Mouse (Mus musculus) heart, postnatal 10 days (tissue): Measurements from ENCODE around the gene Dgcr2. TPM values are rescaled to one million over a fixed set of nuclear protein-coding genes. Genes with fewer than 3 reads are reported as not detected.

Source experiments
- DNase-seq, 2 experiments: peaks; one replicate each; pipeline ENCODE4 v3.0.0; 2021
- intact Hi-C: fragments of 180-260 bp; cut with DNase I; formaldehyde crosslinking; loops from one replicate; pipeline ENCODE4 v1.15.1; 2025
- total RNA-seq, 2 experiments: library from RNA; stranded (reverse); gene quantifications; 2 replicates each; pipeline ENCODE4 v1.2.3; 2021

The Dgcr2 gene
- total RNA-seq, 2 experiments from 2014 or later = 50.8 to 52.7 TPM

DNA sequence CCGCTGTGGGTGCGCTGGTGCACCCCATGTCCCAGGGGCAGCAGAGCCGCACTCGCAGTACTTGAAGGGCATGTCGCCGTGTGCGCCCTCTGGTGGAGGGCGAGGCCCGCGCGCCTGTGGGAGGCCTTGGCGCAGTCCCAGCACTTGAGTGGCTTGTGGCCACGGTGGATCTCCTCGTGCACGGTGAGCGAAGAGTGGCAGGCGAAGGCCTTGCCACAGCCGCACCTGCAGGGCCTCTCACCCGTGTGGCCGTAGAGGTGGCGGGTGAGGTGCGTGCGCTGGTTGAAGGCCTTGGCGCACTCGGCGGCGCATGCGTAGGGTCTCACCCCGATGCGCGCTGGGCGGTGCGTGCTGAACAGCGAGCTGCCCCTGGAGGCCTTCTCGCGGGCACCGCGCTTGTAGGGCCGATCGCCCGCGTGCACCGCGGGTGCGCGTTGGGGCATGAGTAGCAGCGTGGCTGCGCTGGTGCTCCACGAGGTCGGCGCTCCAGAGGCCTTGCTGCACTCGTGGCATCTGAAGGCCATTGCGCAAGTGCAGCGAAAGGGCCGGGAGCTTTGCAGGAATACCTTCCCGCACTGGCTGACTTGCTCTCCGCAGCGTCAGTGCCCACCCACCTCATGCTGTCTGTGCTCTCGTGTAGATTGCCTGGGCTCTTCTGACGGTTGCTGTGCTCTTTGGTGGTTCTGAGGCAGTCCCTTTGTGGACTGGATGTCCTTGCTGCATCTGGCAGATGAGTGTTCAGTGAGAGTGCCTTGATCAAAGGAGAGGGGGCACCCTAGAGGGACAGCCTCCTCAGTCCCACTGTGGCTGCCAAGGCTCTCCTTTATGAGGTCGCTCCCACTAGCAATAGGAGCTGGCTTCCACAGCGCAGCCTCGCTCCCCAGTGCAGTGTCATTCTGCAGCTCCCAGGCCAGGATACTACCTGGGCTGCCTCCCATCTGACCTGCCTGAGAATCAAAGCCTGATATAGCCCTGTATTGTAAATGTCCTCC lies 82.7 kb downstream of the Dgcr2 start:
- intact Hi-C loops = no loop called here
- peak; percentile 67 to 79 for DNase-seq

DNA sequence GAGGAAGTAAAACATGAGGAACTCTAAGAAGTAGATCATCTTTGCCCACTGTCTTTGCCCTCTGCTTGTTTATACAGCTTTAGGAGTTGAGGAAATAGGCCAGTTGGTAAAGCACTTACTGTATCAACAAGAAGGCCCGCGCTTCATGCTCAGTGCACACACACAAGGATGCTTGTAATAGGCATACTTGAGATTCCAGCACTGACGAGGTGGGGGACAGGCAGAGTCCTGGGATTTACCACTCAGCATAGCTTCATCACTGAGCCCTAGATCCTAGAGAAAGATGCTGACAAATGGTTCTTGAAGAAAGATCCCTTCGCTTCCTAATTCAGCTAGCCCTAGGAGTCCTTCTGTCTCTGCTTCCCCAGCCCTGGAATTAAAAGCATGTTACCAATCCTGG lies 85.2 kb downstream of the Dgcr2 start:
- intact Hi-C loops = loop anchor here (5.0 kb wide), 1 partner anchor 41 kb away; no protein-coding TSS in a partner anchor
- no peak for DNase-seq

GRCm38 (mm10) chr16:17812120-17812519 lies 86.2 kb downstream of the Dgcr2 start:
- peak; percentile 65 to 68 for DNase-seq
- intact Hi-C loops = loop anchor here (1.0 to 5.0 kb wide), 2 partner anchors 40 to 68 kb away; no protein-coding TSS in a partner anchor

- intact Hi-C loops = loop anchor here (5.0 kb wide), 1 partner anchor 37 kb away; no protein-coding TSS in a partner anchor
- peak; percentile 69 to 78 for DNase-seq
Observed at GRCm38 (mm10) chr16:17809711-17810110, 88.7 kb downstream of the Dgcr2 start.

- intact Hi-C loops = no loop called here
- DNase-seq = no peak
Observed at GRCm38 (mm10) chr16:17809125-17809524, 89.2 kb downstream of the Dgcr2 start.

DNA sequence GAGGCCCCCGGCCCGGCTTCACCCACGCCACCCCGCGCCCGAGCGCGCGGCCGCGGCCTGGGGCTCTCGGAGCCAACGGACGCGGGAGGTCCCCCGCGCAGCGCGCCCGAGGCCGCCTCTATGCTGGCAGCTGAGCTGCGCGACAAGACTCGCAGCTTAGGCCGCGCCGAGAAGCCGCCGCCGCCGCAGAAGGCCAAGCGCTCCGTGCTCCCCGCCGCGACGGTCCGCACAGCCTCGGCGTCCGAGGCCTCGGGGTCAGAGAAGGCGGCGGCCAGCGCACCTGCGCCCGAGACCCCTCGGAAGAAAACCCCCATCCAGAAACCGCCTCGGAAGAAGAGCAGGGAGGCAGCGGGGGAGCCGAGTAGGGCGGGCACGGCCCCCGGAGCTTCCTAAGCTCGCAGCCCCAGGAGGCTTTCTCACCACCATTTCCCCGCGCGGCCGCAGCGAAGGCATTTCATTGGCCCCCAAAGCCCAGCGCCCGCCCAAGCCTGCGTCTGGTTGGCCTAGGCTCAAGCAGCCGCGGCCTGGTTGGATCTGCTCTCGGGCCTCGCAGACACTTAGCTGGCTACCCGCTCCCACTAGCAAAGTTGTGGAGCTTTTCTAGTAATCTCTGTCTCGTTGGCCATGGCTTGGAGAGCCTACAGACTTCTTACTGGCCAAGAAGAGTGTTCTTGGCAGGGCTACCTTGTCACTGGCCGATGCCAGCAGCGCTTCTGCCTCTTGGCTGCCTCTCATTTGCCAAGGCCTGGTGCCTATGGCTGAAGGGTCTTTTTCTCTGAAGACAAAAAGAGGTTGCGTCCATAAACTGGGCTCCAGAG lies 91.0 kb downstream of the Dgcr2 start:
- intact Hi-C loops = no loop called here
- DNase-seq = peak; percentile 89 to 90

- peak; percentile 43 to 54 for DNase-seq
- intact Hi-C loops = no loop called here
Observed at GRCm38 (mm10) chr16:17806581-17807191, 91.7 kb downstream of the Dgcr2 start.

- DNase-seq = no peak
- intact Hi-C loops = no loop called here
Observed at GRCm38 (mm10) chr16:17804982-17805381, 93.4 kb downstream of the Dgcr2 start.

- DNase-seq = no peak
- intact Hi-C loops = no loop called here
Observed at GRCm38 (mm10) chr16:17804449-17804912, 93.9 kb downstream of the Dgcr2 start.

DNA sequence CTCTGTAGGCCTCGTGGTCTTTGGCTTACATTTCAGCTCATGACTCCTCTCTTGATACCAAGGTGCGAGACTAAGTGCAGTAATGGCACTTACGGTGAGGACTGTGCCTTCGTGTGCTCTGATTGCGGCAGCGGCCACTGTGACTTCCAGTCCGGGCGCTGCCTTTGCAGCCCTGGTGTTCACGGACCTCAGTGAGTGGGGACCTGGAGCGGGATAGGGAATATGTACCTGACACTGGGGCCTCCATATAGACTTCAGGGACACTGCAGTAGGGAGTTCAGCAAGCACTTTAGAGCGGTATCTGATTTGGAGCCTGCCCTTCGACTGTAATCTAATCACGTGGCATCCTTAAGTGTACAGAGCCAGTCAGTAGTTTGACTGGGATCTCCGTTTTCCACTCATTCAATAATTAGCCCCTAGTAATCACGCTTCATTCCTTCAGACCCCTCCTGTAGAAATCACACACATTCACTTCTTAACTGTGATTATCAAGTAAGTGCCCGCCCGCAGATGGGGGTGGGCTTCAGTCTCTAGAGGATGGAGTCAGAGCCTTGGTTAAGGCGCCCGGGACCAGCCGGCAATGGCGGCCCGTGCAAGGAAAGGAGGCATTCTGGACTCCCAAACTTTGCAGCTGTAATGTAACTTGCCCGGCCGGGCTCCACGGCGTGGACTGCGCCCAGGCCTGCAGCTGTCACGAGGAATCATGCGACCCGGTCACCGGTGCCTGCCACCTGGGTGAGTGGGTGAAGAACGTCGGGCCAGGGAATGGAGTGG lies 94.5 kb downstream of the Dgcr2 start:
- no peak for DNase-seq
- intact Hi-C loops = no loop called here

GRCm38 (mm10) chr16:17802839-17803674 lies 95.3 kb downstream of the Dgcr2 start:
- intact Hi-C loops = no loop called here
- peak; percentile 49 to 57 for DNase-seq

GRCm38 (mm10) chr16:17802456-17802838 lies 95.9 kb downstream of the Dgcr2 start:
- no peak for DNase-seq
- intact Hi-C loops = no loop called here

- DNase-seq = no peak
- intact Hi-C loops = no loop called here
Observed at GRCm38 (mm10) chr16:17801777-17802455, 96.4 kb downstream of the Dgcr2 start.

DNA sequence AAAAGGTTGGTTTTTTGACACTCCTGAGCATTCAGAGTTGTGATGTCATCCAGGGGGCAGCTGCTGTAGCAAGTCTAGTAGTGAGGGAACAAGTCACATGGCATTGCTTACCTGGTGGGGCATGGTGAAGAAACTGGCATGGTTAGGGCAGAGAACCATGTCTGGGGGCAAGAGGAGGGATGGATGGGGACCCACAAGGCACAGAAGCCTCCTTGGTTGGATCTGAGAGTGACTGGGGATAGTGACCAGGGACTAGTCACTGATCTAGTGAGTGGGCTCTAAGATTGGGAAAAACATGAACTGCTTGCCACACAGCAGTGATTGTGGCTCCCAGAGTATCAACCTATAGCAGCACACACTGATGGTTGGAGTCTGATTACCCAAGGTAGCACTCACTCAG lies 98.8 kb downstream of the Dgcr2 start:
- intact Hi-C loops = no loop called here
- DNase-seq = no peak

DNA sequence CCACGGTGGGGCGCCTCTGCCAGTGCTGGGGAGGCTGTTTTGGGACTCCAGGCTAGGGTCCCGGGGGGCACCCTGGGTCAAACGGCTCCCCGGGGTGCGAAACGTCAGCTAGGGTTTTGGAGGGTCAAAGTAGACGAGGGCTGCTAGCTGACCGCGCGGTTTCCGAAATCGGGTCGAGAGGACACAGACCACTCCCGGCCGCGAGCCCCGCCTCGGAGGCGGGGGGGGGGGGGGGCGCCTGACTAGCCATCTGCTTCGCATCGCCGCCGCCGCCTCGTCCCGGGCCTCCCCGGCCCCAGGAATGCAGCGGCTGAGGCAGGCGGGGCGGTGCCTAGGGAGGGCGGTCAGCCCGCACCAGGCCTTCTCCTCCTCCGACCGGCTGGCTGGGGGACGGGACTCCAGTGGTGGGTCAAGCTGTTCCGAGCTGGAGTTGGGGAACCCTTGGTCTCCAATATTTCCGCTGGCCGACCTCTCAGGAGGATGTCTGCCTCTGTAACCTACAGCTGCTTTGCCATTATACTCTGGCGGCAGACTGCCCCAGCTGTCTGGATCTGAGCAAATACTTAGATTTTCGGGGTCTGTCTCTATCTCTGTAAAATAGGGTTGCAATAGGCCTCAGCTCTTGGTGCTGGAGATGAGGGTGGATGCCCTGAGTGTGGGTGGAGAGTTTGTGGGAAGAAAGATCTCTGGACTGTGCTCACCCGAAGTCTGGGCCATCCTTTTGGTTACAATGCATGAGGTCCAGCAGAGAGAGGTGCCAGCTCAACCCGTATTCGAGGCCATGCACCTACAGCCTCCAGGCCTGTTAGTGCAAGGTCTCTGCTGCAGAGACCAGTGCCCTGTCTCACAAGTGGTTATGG lies 99.8 kb downstream of the Dgcr2 start:
- intact Hi-C loops = no loop called here
- peak; percentile 75 to 77 for DNase-seq

DNA sequence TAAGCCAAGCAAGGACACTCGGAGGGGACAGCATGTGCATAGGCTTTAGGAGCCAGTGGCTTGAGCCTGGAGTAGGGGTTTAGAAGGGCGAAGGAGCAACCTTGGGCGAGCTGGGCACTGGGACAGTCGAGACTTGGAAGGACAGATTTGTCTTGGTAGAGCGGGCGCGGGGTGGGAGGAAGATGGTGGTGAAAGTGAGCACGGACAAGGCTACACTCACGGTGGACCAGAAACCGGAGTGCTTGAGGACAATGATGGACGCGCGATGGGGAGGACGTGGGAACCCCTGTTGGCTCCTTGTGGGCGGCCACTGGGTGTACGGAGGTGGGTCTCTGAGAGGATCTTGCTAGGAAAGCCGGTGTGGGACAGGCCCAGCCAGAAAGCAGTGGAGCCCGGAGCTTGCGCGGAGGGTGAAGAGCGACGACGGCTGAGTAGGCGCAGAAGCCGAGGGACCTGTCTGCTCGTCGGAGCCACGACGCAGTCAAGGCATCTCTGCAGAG lies 100.5 kb downstream of the Dgcr2 start:
- intact Hi-C loops = no loop called here
- peak; percentile 38 to 57 for DNase-seq
